In the genomic region with DNA sequence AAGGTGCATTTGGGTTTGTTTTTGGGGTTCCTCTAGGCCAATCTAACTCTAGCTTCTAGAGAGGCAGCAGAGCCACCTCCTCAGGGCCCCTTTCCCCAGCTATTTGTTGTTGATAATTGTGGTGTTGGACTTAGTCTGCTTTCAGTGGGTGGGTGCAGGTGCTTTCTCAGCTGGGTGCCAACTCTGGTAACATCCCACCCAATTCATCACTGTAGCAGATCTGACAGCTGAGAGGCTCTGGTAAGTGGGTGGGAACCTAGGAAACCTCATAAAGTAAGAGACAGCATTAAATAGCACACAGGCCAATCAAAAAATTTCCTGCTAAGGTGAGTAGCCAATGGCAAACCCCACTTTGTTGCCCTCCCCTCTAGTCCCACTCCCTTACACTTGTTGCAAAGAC, we compare ENCODE assay signal across 35 mouse cellular contexts. TPM values are rescaled to one million over a fixed set of nuclear protein-coding genes. Genes with fewer than 3 reads are reported as not detected.
"Had no signal": no experiment of that assay in that cellular context is flagged by ENCODE, and none has a peak within 500 bp of the region (broad histone marks: within the 10 kb centered on the region; RNA-seq: fewer than 3 reads in every experiment).

No protein-coding gene starts in this region.

- H3K27ac ChIP-seq: limb, embryonic 10.5 days; limb, embryonic 12.5 days; limb, embryonic 13.5 days; limb, embryonic 15.5 days; liver, embryonic 12.5 days; liver, embryonic 13.5 days; liver, embryonic 14.5 days; liver, embryonic 15.5 days; lung, embryonic 15.5 days; midbrain, embryonic 10.5 days; midbrain, embryonic 12.5 days; midbrain, embryonic 13.5 days; neural tube, embryonic 12.5 days; neural tube, embryonic 13.5 days had no signal

- H3K9me3 ChIP-seq: limb, embryonic 10.5 days; limb, embryonic 12.5 days; limb, embryonic 13.5 days; limb, embryonic 15.5 days; liver, embryonic 12.5 days; liver, embryonic 13.5 days; liver, embryonic 15.5 days; lung, embryonic 15.5 days; midbrain, embryonic 12.5 days; midbrain, embryonic 13.5 days; neural tube, embryonic 12.5 days; neural tube, embryonic 13.5 days had no signal

- H3K27me3 ChIP-seq: limb, embryonic 15.5 days; lung, embryonic 15.5 days; midbrain, embryonic 12.5 days; midbrain, embryonic 13.5 days; neural tube, embryonic 12.5 days; neural tube, embryonic 13.5 days had no signal

- H3K4me1 ChIP-seq: limb, embryonic 12.5 days; limb, embryonic 13.5 days; liver, embryonic 12.5 days; liver, embryonic 13.5 days; liver, embryonic 15.5 days; lung, embryonic 15.5 days; midbrain, embryonic 12.5 days; midbrain, embryonic 13.5 days; neural tube, embryonic 12.5 days; neural tube, embryonic 13.5 days had no signal

- H3K9ac ChIP-seq: limb, embryonic 12.5 days; limb, embryonic 13.5 days; limb, embryonic 15.5 days; liver, embryonic 12.5 days; liver, embryonic 13.5 days; liver, embryonic 14.5 days; liver, embryonic 15.5 days; liver, postnatal 0 days; lung, embryonic 14.5 days; lung, embryonic 15.5 days; midbrain, embryonic 12.5 days; midbrain, embryonic 13.5 days; neural tube, embryonic 12.5 days; neural tube, embryonic 13.5 days had no signal

- H3K36me3 ChIP-seq: liver, embryonic 12.5 days; liver, embryonic 13.5 days; liver, embryonic 15.5 days; lung, embryonic 15.5 days had no signal

- H3K4me2 ChIP-seq: limb, embryonic 12.5 days; limb, embryonic 13.5 days; limb, embryonic 15.5 days; liver, embryonic 11.5 days; liver, embryonic 12.5 days; liver, embryonic 13.5 days; liver, embryonic 15.5 days; lung, embryonic 14.5 days; lung, embryonic 15.5 days; midbrain, embryonic 11.5 days; midbrain, embryonic 12.5 days; midbrain, embryonic 13.5 days; neural tube, embryonic 12.5 days; neural tube, embryonic 13.5 days had no signal

- DNase-seq: left cerebral cortex, postnatal 4 days; liver; liver, embryonic 13.5 days; liver, postnatal 0 days; lung, adult 18-20 months; lung, adult 2 months; lung, embryonic 14.5 days; lung, postnatal 10 days; lung, postnatal 14 days; lung, postnatal 36 days; lung, postnatal 4 days; midbrain, embryonic 14.5 days had no signal

- ATAC-seq: liver, embryonic 12.5 days; liver, postnatal 0 days; lung, postnatal 0 days; midbrain, embryonic 13.5 days; midbrain, embryonic 16.5 days had no signal

- H3K4me3 ChIP-seq: limb, embryonic 10.5 days; limb, embryonic 12.5 days; limb, embryonic 13.5 days; limb, embryonic 15.5 days; liver, embryonic 12.5 days; liver, embryonic 13.5 days; liver, embryonic 15.5 days; lung, embryonic 15.5 days; megakaryocyte, embryonic 14.5 days; midbrain, embryonic 10.5 days; midbrain, embryonic 12.5 days; midbrain, embryonic 13.5 days; myocyte; neural tube, embryonic 12.5 days; neural tube, embryonic 13.5 days had no signal

RNA-seq across cellular contexts. Expression of gene Syn1, which starts 4.2 kb away (rescaled TPM):
- total RNA-seq: liver, adult 2 months; megakaryocyte-erythroid progenitor cell, adult 5-6 weeks; monocyte, adult 5-6 weeks had no signal
- polyA plus RNA-seq: lung, postnatal 0 days had no signal

RNA-seq across cellular contexts. Expression of gene Timp1, which starts 55.0 kb away (rescaled TPM):
- total RNA-seq: liver, adult 2 months; megakaryocyte progenitor cell, adult 5-6 weeks; megakaryocyte-erythroid progenitor cell, adult 5-6 weeks; monocyte, adult 5-6 weeks had no signal
